Mouse (Mus musculus): ENCODE results near the gene Ddx20. TPM values are rescaled to one million over a fixed set of nuclear protein-coding genes. Genes with fewer than 3 reads are reported as not detected.

The Ddx20 gene
- polyA plus RNA-seq (2014; fragmentation: Nextera tagmentation; extraction: Ambion mirVana) = 38.2 and 43.9 TPM in 2 replicates

GRCm38 (mm10) chr3:105687324-105688060, at the start of gene Ddx20:
TSS of gene Ddx20 (minus strand) at chr3:105687574.
- Histone ChIP-seq H3K9ac (ENCODE audit: low read length) (peak within 1 kb of the TSS; percentile 91), H3K4me2 (ENCODE audit: low read length) (peak within 1 kb of the TSS; percentile 71), H3K27me3 (replicated peaks; ENCODE audit: control insufficient read depth, insufficient read depth, low read length) (no peaks in the 10 kb centered on the region), H3K4me3 (ENCODE audit: low read depth, low read length) (peak within 1 kb of the TSS; percentile 90), H3K4me1 (replicated peaks; ENCODE audit: control insufficient read depth, insufficient read depth, low read length) (peaks cover 7% of the 10 kb centered on the region; the same call in 1 of the 2 replicates), H3K36me3 (ENCODE audit: control insufficient read depth, insufficient read depth, low read length) (peaks cover 27% of the 10 kb centered on the region), H3K9me3 (ENCODE audit: control insufficient read depth, low read length) (no peaks in the 10 kb centered on the region), H3K27ac (ENCODE audit: low read depth) (peak within 1 kb of the TSS; percentile 74)
- DNase-seq (ENCODE audit: low spot score) (peak; percentile 97), ATAC-seq (replicated peaks; ENCODE audit: low FRiP score, low TSS enrichment, low read depth) (peak; percentile 97)
- WGBS = under 1% methylated on average over 72 of the region's 72 CpGs

- Histone ChIP-seq H3K4me3 (ENCODE audit: low read depth, low read length) (no peak overlapping the region), H3K4me2 (ENCODE audit: low read length) (no peak overlapping the region), H3K4me1 (replicated peaks; ENCODE audit: control insufficient read depth, insufficient read depth, low read length) (no peaks in the 10 kb centered on the region), H3K9ac (ENCODE audit: low read length) (no peak overlapping the region), H3K27ac (ENCODE audit: low read depth) (no peak overlapping the region), H3K9me3 (ENCODE audit: control insufficient read depth, low read length) (no peaks in the 10 kb centered on the region), H3K27me3 (replicated peaks; ENCODE audit: control insufficient read depth, insufficient read depth, low read length) (no peaks in the 10 kb centered on the region), H3K36me3 (ENCODE audit: control insufficient read depth, insufficient read depth, low read length) (peaks cover 44% of the 10 kb centered on the region)
- 97% methylated on average over 7 of the region's 7 CpGs for WGBS
- DNase-seq (ENCODE audit: low spot score) = no peak
- no peak for ATAC-seq (replicated peaks; ENCODE audit: low FRiP score, low TSS enrichment, low read depth)
Measured at GRCm38 (mm10) chr3:105737070-105737469, 49.7 kb upstream of the Ddx20 start.

DNA sequence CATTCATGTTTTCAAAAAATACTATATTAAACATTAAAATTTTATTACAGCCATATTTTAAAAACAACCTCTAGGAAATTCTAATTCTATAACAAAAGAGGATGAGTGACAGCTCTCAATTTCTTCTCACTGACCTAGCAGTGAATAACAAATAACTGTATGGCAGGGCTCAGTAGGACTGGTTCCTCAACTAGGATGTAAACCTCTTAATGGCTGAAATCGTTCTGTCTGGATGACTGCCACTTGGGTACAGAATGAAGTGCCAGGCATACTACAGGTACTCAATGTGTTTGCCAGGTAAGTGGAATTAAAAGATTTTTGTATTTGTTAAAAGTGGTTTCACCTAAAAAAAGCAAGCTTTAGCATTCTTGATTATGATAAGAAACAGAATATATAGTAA, 48.8 kb upstream of the Ddx20 start:
- H3K4me1 ChIP-seq (replicated peaks; ENCODE audit: control insufficient read depth, insufficient read depth, low read length) = no peaks in the 10 kb centered on the region
- H3K36me3 ChIP-seq (ENCODE audit: control insufficient read depth, insufficient read depth, low read length) = peaks cover 52% of the 10 kb centered on the region
- H3K9ac ChIP-seq (ENCODE audit: low read length) = no peak overlapping the region
- no peak for DNase-seq (ENCODE audit: low spot score)
- no peak overlapping the region for H3K4me3 ChIP-seq (ENCODE audit: low read depth, low read length)
- 81% methylated on average over 1 of the region's 1 CpGs for WGBS
- H3K4me2 ChIP-seq (ENCODE audit: low read length) = no peak overlapping the region
- no peak overlapping the region for H3K27ac ChIP-seq (ENCODE audit: low read depth)
- ATAC-seq (replicated peaks; ENCODE audit: low FRiP score, low TSS enrichment, low read depth) = no peak
- H3K27me3 ChIP-seq (replicated peaks; ENCODE audit: control insufficient read depth, insufficient read depth, low read length) = no peaks in the 10 kb centered on the region
- no peaks in the 10 kb centered on the region for H3K9me3 ChIP-seq (ENCODE audit: control insufficient read depth, low read length)

GRCm38 (mm10) chr3:105735285-105735684, 47.9 kb upstream of the Ddx20 start:
- H3K27me3 ChIP-seq (replicated peaks; ENCODE audit: control insufficient read depth, insufficient read depth, low read length) = no peaks in the 10 kb centered on the region
- no peak for ATAC-seq (replicated peaks; ENCODE audit: low FRiP score, low TSS enrichment, low read depth)
- H3K4me1 ChIP-seq (replicated peaks; ENCODE audit: control insufficient read depth, insufficient read depth, low read length) = no peaks in the 10 kb centered on the region
- H3K4me2 ChIP-seq (ENCODE audit: low read length) = no peak overlapping the region
- no peaks in the 10 kb centered on the region for H3K9me3 ChIP-seq (ENCODE audit: control insufficient read depth, low read length)
- H3K27ac ChIP-seq (ENCODE audit: low read depth) = no peak overlapping the region
- no peak overlapping the region for H3K9ac ChIP-seq (ENCODE audit: low read length)
- no peak overlapping the region for H3K4me3 ChIP-seq (ENCODE audit: low read depth, low read length)
- peaks cover 60% of the 10 kb centered on the region for H3K36me3 ChIP-seq (ENCODE audit: control insufficient read depth, insufficient read depth, low read length)
- DNase-seq (ENCODE audit: low spot score) = no peak

GRCm38 (mm10) chr3:105733538-105733937, 46.2 kb upstream of the Ddx20 start:
- no peak overlapping the region for H3K4me3 ChIP-seq (ENCODE audit: low read depth, low read length)
- H3K27ac ChIP-seq (ENCODE audit: low read depth) = no peak overlapping the region
- no peak for DNase-seq (ENCODE audit: low spot score)
- H3K27me3 ChIP-seq (replicated peaks; ENCODE audit: control insufficient read depth, insufficient read depth, low read length) = no peaks in the 10 kb centered on the region
- no peaks in the 10 kb centered on the region for H3K9me3 ChIP-seq (ENCODE audit: control insufficient read depth, low read length)
- no peak for ATAC-seq (replicated peaks; ENCODE audit: low FRiP score, low TSS enrichment, low read depth)
- WGBS = 89% methylated on average over 4 of the region's 4 CpGs
- H3K4me2 ChIP-seq (ENCODE audit: low read length) = no peak overlapping the region
- H3K9ac ChIP-seq (ENCODE audit: low read length) = no peak overlapping the region
- no peaks in the 10 kb centered on the region for H3K4me1 ChIP-seq (replicated peaks; ENCODE audit: control insufficient read depth, insufficient read depth, low read length)
- peaks cover 58% of the 10 kb centered on the region for H3K36me3 ChIP-seq (ENCODE audit: control insufficient read depth, insufficient read depth, low read length)

DNA sequence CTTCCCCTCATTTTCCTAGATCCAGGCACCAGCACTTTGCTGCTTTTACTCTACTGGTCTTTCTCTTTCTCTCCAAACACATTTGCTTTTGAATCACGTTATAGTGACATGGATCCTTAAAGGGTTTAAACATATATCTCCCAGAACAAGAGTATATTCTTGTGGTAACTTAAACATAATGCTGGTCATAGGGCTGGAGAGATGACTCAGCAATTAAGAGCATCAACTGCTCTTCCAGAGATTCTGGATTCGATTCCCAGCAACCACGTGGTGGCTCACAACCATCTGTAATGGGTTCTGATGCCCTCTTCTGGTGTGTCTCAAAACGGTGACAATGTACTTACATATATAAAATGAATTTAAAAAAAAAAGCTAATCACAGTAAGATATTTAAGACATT, 45.0 kb upstream of the Ddx20 start:
- peaks cover 57% of the 10 kb centered on the region for H3K36me3 ChIP-seq (ENCODE audit: control insufficient read depth, insufficient read depth, low read length)
- no peak for ATAC-seq (replicated peaks; ENCODE audit: low FRiP score, low TSS enrichment, low read depth)
- no peaks in the 10 kb centered on the region for H3K4me1 ChIP-seq (replicated peaks; ENCODE audit: control insufficient read depth, insufficient read depth, low read length)
- H3K4me2 ChIP-seq (ENCODE audit: low read length) = no peak overlapping the region
- H3K27ac ChIP-seq (ENCODE audit: low read depth) = no peak overlapping the region
- no peaks in the 10 kb centered on the region for H3K9me3 ChIP-seq (ENCODE audit: control insufficient read depth, low read length)
- H3K9ac ChIP-seq (ENCODE audit: low read length) = no peak overlapping the region
- WGBS = 92% methylated on average over 4 of the region's 4 CpGs
- no peak for DNase-seq (ENCODE audit: low spot score)
- H3K27me3 ChIP-seq (replicated peaks; ENCODE audit: control insufficient read depth, insufficient read depth, low read length) = no peaks in the 10 kb centered on the region
- no peak overlapping the region for H3K4me3 ChIP-seq (ENCODE audit: low read depth, low read length)

DNA sequence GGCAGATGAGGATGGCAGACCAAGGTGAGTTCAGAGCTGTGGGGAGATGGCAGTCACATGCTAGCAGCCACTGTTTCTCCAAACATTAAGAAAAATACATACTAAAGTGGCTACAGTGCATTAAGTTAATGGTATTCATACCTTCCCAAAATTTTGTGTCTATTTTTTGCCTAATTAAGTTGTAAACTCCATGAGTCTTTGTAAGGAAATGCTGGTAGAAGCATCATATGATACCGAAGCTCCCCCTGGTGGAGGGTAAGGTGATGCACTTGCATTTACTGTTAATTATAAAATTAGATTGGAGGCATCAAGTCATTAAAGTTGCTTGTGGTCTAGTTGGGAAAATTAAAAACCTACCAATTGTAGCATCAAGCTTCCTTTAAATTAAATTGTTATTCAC, 38.7 kb upstream of the Ddx20 start:
- peaks cover 28% of the 10 kb centered on the region for H3K36me3 ChIP-seq (ENCODE audit: control insufficient read depth, insufficient read depth, low read length)
- DNase-seq (ENCODE audit: low spot score) (no peak), ATAC-seq (replicated peaks; ENCODE audit: low FRiP score, low TSS enrichment, low read depth) (no peak)
- WGBS = 5% methylated on average over 1 of the region's 1 CpGs
- H3K27me3 ChIP-seq (replicated peaks; ENCODE audit: control insufficient read depth, insufficient read depth, low read length) = no peaks in the 10 kb centered on the region
- H3K9me3 ChIP-seq (ENCODE audit: control insufficient read depth, low read length) = no peaks in the 10 kb centered on the region
- no peak overlapping the region for H3K4me2 ChIP-seq (ENCODE audit: low read length)
- no peak overlapping the region for H3K27ac ChIP-seq (ENCODE audit: low read depth)
- H3K9ac ChIP-seq (ENCODE audit: low read length) = no peak overlapping the region
- no peak overlapping the region for H3K4me3 ChIP-seq (ENCODE audit: low read depth, low read length)
- H3K4me1 ChIP-seq (replicated peaks; ENCODE audit: control insufficient read depth, insufficient read depth, low read length) = no peaks in the 10 kb centered on the region

- DNase-seq (ENCODE audit: low spot score) = no peak
- WGBS = 88% methylated on average over 3 of the region's 3 CpGs
Measured at GRCm38 (mm10) chr3:105722510-105722909, 35.1 kb upstream of the Ddx20 start.

GRCm38 (mm10) chr3:105721681-105722201, 34.4 kb upstream of the Ddx20 start:
- Histone ChIP-seq H3K27me3 (replicated peaks; ENCODE audit: control insufficient read depth, insufficient read depth, low read length) (no peaks in the 10 kb centered on the region), H3K4me3 (ENCODE audit: low read depth, low read length) (no peak overlapping the region), H3K4me2 (ENCODE audit: low read length) (no peak overlapping the region), H3K9ac (ENCODE audit: low read length) (no peak overlapping the region), H3K9me3 (ENCODE audit: control insufficient read depth, low read length) (no peaks in the 10 kb centered on the region), H3K4me1 (replicated peaks; ENCODE audit: control insufficient read depth, insufficient read depth, low read length) (no peaks in the 10 kb centered on the region; the same call in 1 of the 2 replicates), H3K36me3 (ENCODE audit: control insufficient read depth, insufficient read depth, low read length) (peaks cover 5% of the 10 kb centered on the region; the same call in 1 of the 2 replicates), H3K27ac (ENCODE audit: low read depth) (no peak overlapping the region)
- no peak for DNase-seq (ENCODE audit: low spot score)
- 70% methylated on average over 2 of the region's 2 CpGs for WGBS
- ATAC-seq (replicated peaks; ENCODE audit: low FRiP score, low TSS enrichment, low read depth) = no peak

More at GRCm38 (mm10) chr3:105722510-105722909, 35.1 kb upstream of the Ddx20 start:
- Histone ChIP-seq H3K36me3 (ENCODE audit: control insufficient read depth, insufficient read depth, low read length) (peaks cover 9% of the 10 kb centered on the region), H3K27me3 (replicated peaks; ENCODE audit: control insufficient read depth, insufficient read depth, low read length) (no peaks in the 10 kb centered on the region), H3K9me3 (ENCODE audit: control insufficient read depth, low read length) (no peaks in the 10 kb centered on the region), H3K4me2 (ENCODE audit: low read length) (no peak overlapping the region), H3K4me1 (replicated peaks; ENCODE audit: control insufficient read depth, insufficient read depth, low read length) (no peaks in the 10 kb centered on the region; the same call in 1 of the 2 replicates), H3K4me3 (ENCODE audit: low read depth, low read length) (no peak overlapping the region), H3K27ac (ENCODE audit: low read depth) (no peak overlapping the region), H3K9ac (ENCODE audit: low read length) (no peak overlapping the region)
- ATAC-seq (replicated peaks; ENCODE audit: low FRiP score, low TSS enrichment, low read depth) = no peak
